Mouse (Mus musculus) CH12.LX (cell line): ENCODE measurements around the gene Nbea.

Experiments used
- BHLHE40 ChIP-seq: IDR thresholded peaks from 2 replicates; pipeline ENCODE4 v1.6.1; 2011; ENCODE audit warnings: mild to moderate bottlenecking, low read depth, low read length, improper control_type of control experiment
- CTCF ChIP-seq, 2 experiments: IDR thresholded peaks in 1 of 2; conservative IDR thresholded peaks in 1 of 2; 2 replicates each; pipeline ENCODE4 v1.5.1; 2011 to 2012; ENCODE audit warnings: low read depth in 2 of 2, low read length in 2 of 2, improper control_type of control experiment in 1 of 2, inconsistent platforms in 1 of 2, mild to moderate bottlenecking in 1 of 2, moderate library complexity in 1 of 2
- EP300 ChIP-seq: IDR thresholded peaks from 2 replicates; pipeline ENCODE4 v1.6.1; 2011; ENCODE audit warnings: low read length, improper control_type of control experiment
- KAT2A ChIP-seq: IDR thresholded peaks from 2 replicates; pipeline ENCODE4 v1.6.1; 2012; ENCODE audit warnings: low read length, improper control_type of control experiment, inconsistent platforms; ENCODE audit not compliant: insufficient replicate concordance
- MAFK ChIP-seq: IDR thresholded peaks from 2 replicates; pipeline ENCODE4 v1.6.1; 2011; ENCODE audit warnings: low read length, improper control_type of control experiment; ENCODE audit not compliant: insufficient replicate concordance
- MAX ChIP-seq: IDR thresholded peaks from 2 replicates; pipeline ENCODE4 v1.6.1; 2011; ENCODE audit warnings: low read length, improper control_type of control experiment
- MXI1 ChIP-seq: IDR thresholded peaks from 2 replicates; pipeline ENCODE4 v1.6.1; 2011; ENCODE audit warnings: mild to moderate bottlenecking, low read depth, low read length, improper control_type of control experiment
- POLR2A ChIP-seq: IDR thresholded peaks from 2 replicates; pipeline ENCODE4 v1.6.1; 2011; ENCODE audit warnings: low read depth, mild to moderate bottlenecking, improper control_type of control experiment, low read length
- TBP ChIP-seq: conservative IDR thresholded peaks from 2 replicates; pipeline ENCODE4 v1.6.1; 2011; ENCODE audit warnings: low read depth, low read length, improper control_type of control experiment
- ZNF384 ChIP-seq: IDR thresholded peaks from 2 replicates; pipeline ENCODE4 v1.6.1; 2012; ENCODE audit warnings: low read depth, low read length, improper control_type of control experiment, inconsistent platforms

GRCm38 (mm10) chr3:56067849-56068248 lies 115.7 kb downstream of the Nbea start:
- TF ChIP-seq CTCF (conservative IDR thresholded peaks at IDR 0.05 in 1 of 2, IDR thresholded peaks at IDR 0.05 in 1 of 2; ENCODE audit: low read depth in 2 of 2, low read length in 2 of 2) (no peak), KAT2A (no peak), MAFK (no peak), MAX (no peak), ZNF384 (no peak), POLR2A (no peak), MXI1 (no peak), EP300 (no peak), BHLHE40 (no peak), TBP (no peak)
